Mouse (Mus musculus): ENCODE data around the gene Nr2e1. TPM values are rescaled to one million over a fixed set of nuclear protein-coding genes. Genes with fewer than 3 reads are reported as not detected.

Nr2e1 gene
- polyA plus RNA-seq, 1 experiment from 2014 or later, result 0.06 TPM

- H3K4me2 ChIP-seq, result no peak overlapping the region
- no peaks in the 10 kb centered on the region for H3K27me3 ChIP-seq (ENCODE audit: control insufficient read depth, insufficient read depth, low read length)
- no peak overlapping the region for H3K4me3 ChIP-seq (ENCODE audit: low read depth, low read length)
- H3K27ac ChIP-seq (ENCODE audit: low read depth, low read length), result no peak overlapping the region
- no peaks in the 10 kb centered on the region for H3K36me3 ChIP-seq (ENCODE audit: control insufficient read depth, insufficient read depth, low read length)
- H3K9me3 ChIP-seq (replicated peaks; ENCODE audit: control insufficient read depth, low read length), result no peaks in the 10 kb centered on the region
- H3K4me1 ChIP-seq (ENCODE audit: control insufficient read depth, insufficient read depth, low read length), result peaks cover 4% of the 10 kb centered on the region; the same call in 1 of the 2 replicates
- H3K9ac ChIP-seq (ENCODE audit: low read depth, low read length), result no peak overlapping the region
- no peak for ATAC-seq (replicated peaks; ENCODE audit: insufficient number of reproducible peaks, low FRiP score, low TSS enrichment)
These were observed 69.3 kb downstream of the Nr2e1 start for GRCm38 (mm10) chr10:42514125-42514524.

Other genes starting within 250 kb of the Nr2e1 start
- 13.4 and 14.2 TPM in 2 replicates for gene Afg1l, start 105.1 kb downstream of the Nr2e1 start, polyA plus RNA-seq (2014; fragmentation: Nextera tagmentation; extraction: Ambion mirVana)
- 377 TPM in 2 replicates for gene Snx3, start 81.6 kb downstream of the Nr2e1 start, polyA plus RNA-seq (2014; fragmentation: Nextera tagmentation; extraction: Ambion mirVana)
- gene Ostm1, start 190 bp upstream of the Nr2e1 start, polyA plus RNA-seq (2014; fragmentation: Nextera tagmentation; extraction: Ambion mirVana), result 27.1 and 28.2 TPM in 2 replicates
- 17.3 and 19.0 TPM in 2 replicates for gene Sec63, start 177.9 kb upstream of the Nr2e1 start, polyA plus RNA-seq (2014; fragmentation: Nextera tagmentation; extraction: Ambion mirVana)